Mouse (Mus musculus): ENCODE data around the gene Ndst4. TPM values are rescaled to one million over a fixed set of nuclear protein-coding genes. Genes with fewer than 3 reads are reported as not detected.

The Ndst4 gene
- polyA plus RNA-seq, 1 experiment from 2014 or later: 6.2 TPM

DNA sequence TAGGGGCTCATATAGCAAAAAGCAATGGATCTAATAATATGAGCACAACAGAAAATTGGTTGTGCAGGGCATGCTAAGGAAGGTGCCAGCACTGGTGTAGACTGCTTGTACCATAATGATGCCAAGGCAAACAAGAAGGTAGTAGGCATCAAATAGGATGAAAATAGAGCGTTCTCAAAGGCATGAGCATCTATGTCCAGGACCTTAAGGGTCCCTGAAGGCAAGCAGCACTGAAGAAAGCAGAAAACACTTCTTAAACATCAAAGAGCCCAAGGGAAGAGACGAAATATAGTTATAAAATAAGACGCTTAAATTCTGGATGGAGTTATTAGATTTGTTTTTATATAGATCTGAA is 341.2 kb downstream of the Ndst4 start:
- WGBS: 80% methylated on average over 3 of the region's 3 CpGs
- H3K9ac ChIP-seq: no peak overlapping the region
- H3K4me1 ChIP-seq: no peaks in the 10 kb centered on the region
- no peak overlapping the region for H3K4me3 ChIP-seq
- H3K27me3 ChIP-seq (replicated peaks): no peaks in the 10 kb centered on the region
- no peaks in the 10 kb centered on the region for H3K36me3 ChIP-seq (replicated peaks)
- no peaks in the 10 kb centered on the region for H3K9me3 ChIP-seq
- no peak overlapping the region for H3K27ac ChIP-seq
- no peak for ATAC-seq (replicated peaks)
- H3K4me2 ChIP-seq: no peak overlapping the region

DNA sequence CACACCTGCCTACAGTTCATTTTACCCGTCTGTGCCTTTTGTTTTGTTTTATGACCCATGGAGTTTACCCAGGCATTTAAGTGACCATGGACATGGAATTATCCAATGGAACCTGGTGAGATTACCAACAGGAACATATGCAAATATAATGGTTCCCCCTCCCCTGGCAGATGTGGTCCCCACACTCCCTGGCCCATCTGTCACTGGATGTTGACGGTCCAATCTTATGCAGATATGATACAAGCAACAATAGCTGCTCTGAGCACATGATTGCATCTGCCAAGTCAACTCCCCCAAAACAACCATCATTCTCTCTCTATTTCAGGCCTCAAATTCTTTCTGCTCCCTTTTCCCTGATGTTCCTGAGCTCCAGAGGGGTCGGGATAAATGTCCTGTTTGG is 342.5 kb downstream of the Ndst4 start:
- Histone ChIP-seq H3K36me3 (replicated peaks) (no peaks in the 10 kb centered on the region), H3K27me3 (replicated peaks) (no peaks in the 10 kb centered on the region), H3K9me3 (no peaks in the 10 kb centered on the region), H3K9ac (no peak overlapping the region), H3K4me3 (no peak overlapping the region), H3K4me1 (no peaks in the 10 kb centered on the region), H3K27ac (no peak overlapping the region), H3K4me2 (no peak overlapping the region)
- 61% methylated on average over 3 of the region's 3 CpGs for WGBS
- no peak for ATAC-seq (replicated peaks)

DNA sequence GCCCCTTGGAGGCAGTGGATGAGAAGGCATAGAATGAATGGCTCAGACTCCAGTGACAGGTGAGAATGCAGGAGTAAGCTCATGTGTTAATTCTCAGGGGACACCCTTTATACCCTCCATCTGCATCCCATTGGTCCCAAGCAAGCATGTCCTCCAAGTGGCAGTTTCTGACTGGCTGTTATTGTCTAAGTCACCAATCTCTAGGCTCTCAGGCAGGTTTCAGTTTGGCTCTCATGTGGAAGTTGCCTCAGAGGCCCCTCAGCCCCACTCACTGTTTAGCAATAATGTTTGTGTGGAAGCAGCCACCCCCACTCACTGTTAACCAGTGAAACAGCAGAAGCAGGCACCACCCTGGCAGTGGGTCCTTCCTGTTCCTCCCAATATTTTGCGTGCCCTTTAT is 353.0 kb downstream of the Ndst4 start:
- no peak overlapping the region for H3K4me3 ChIP-seq
- H3K9ac ChIP-seq: no peak overlapping the region
- no peaks in the 10 kb centered on the region for H3K27me3 ChIP-seq (replicated peaks)
- no peak overlapping the region for H3K4me2 ChIP-seq
- no peak overlapping the region for H3K27ac ChIP-seq
- WGBS: 94% methylated on average over 1 of the region's 1 CpGs
- no peaks in the 10 kb centered on the region for H3K9me3 ChIP-seq
- no peaks in the 10 kb centered on the region for H3K36me3 ChIP-seq (replicated peaks)
- ATAC-seq (replicated peaks): no peak
- no peaks in the 10 kb centered on the region for H3K4me1 ChIP-seq

DNA sequence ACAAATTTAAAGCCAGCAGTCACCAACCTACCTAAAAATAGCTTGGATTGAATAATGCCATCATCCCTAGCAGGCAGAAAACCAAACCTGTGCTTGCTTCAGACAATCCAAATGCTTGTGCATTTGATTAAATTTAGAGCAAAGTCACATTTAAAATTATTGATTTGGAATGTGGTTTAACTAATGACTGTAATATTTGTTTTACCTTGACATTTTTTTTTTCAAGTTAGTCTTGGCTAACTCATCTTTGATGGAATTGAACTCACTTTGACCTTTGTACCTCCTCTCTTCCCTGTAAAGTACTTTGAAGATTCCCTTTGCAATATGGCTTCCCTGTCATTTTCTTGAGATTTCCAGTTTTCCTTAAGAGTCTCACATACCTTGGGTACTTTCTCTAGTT is 356.8 kb downstream of the Ndst4 start:
- H3K36me3 ChIP-seq (replicated peaks): no peaks in the 10 kb centered on the region
- H3K9ac ChIP-seq: no peak overlapping the region
- no peaks in the 10 kb centered on the region for H3K9me3 ChIP-seq
- no peak overlapping the region for H3K4me2 ChIP-seq
- no peak overlapping the region for H3K4me3 ChIP-seq
- ATAC-seq (replicated peaks): no peak
- H3K27ac ChIP-seq: no peak overlapping the region
- H3K27me3 ChIP-seq (replicated peaks): no peaks in the 10 kb centered on the region
- H3K4me1 ChIP-seq: no peaks in the 10 kb centered on the region
